Mouse (Mus musculus) heart, postnatal 36 days (tissue): ENCODE data around the gene Serpinb9. TPM values are rescaled to one million over a fixed set of nuclear protein-coding genes. Genes with fewer than 3 reads are reported as not detected.
A peak's percentile ranks its signal among the peaks of the same experiment; 100 is the strongest.
"Not testable (repeated sequence)": the region's sequence is repeated elsewhere in the genome, so short reads cannot be mapped to it uniquely, and the experiment has no call there.

ENCODE experiments used
- DNase-seq, 2 experiments: peaks; one replicate each; pipeline ENCODE4 v3.0.0; 2021 to 2022
- intact Hi-C: fragments of 180-260 bp; cut with DNase I; formaldehyde crosslinking; loops from one replicate; pipeline ENCODE4 v1.15.1; 2025
- total RNA-seq, 2 experiments: library from RNA; stranded (reverse); gene quantifications; 2 replicates each; pipeline ENCODE4 v1.2.3; 2021

Gene Serpinb9
- 10 to 100 TPM in 1 of 2 experiments, 1 to 10 TPM in 1; 10.0 to 10.7 TPM for total RNA-seq

DNA sequence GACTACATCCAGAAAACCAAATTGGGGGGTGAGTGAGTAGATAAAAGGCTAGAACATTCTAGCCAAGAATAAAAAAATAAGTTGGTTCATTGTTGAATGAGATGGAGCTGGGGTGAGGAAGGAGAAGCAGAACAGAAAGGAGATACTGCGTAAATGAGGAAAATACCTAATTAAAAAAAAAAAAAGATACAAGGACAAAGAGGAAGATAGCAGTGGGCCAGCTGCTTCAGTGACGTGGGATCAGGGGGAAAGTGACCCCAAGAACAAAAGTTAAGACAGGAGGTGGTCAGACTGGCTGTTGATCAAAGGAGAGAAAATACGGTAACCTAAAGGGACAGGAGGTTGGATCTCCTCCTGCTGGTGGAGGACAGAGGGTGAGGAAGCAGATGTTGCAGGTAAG, at the start of gene Serpinb9:
TSS of gene Serpinb9 (plus strand) at position 301 of the 400 bp plus-strand sequence.
- intact Hi-C loops: loop anchor here (5.0 kb wide), 1 partner anchor 201 kb away; the partner anchor contains the start of genes D930007J09Rik and Wrnip1
- DNase-seq: no peak

DNA sequence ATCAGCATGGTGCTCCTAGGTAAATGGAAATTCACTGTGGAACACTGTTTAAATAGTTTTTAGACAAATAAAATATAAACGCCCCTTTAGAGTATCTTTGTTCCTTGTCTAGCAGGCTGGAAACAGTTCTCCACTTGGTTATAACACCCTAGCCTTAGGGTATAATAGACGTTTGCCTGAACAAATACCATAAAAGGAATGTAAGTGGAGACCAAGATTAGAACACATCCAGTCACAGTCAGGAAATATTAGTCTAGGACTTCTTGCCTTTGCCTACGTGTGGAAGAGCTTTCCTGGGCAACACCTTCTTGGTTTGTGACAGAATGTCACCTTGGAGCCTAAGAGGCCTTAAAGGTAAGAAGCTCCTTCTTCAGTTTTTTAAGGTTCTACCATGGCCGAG, 46.5 kb upstream of the Serpinb9 start:
- intact Hi-C loops: no loop called here
- DNase-seq: no peak

DNA sequence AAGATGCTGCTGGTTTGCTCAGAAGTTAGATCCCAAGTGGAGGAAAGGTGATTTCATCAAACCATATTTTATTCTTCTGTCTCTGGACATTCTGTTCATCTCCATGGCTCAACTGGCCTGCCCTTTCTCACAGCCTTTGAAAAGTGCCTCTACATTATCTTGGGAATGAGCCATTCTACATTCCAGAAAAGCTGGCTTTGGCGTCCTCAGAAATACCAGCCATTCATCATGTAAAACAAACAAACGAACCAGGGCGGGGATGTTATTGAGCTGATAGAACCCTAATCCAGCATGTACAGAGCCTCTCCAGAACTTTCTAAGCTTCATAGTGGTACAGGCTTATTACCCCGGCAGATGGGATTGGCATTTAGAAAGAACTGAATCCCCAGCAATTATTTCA, 45.1 kb upstream of the Serpinb9 start:
- intact Hi-C loops: no loop called here
- no peak for DNase-seq

DNA sequence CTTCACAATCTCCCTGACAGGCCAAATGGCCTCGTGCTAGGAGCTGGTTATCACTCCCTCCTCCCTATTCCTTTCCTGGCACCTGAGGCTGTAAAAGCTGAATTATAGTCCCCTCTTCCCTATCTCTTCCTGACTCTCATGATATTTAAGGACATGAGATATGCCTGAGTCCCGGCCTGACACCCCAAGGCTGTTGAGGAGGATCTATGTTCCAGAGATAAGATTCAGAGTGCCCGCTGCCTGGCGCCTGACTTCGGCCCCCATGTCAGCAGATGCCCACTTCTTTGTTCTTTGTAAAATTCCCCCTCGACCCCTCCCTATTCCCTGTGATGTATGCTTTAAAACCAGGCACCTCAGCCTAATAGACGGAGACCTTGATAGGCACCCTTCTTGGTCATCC, 44.5 kb upstream of the Serpinb9 start:
- intact Hi-C loops: not testable (repeated sequence)
- DNase-seq: peak in 1 of 2 experiments; percentile 24

DNA sequence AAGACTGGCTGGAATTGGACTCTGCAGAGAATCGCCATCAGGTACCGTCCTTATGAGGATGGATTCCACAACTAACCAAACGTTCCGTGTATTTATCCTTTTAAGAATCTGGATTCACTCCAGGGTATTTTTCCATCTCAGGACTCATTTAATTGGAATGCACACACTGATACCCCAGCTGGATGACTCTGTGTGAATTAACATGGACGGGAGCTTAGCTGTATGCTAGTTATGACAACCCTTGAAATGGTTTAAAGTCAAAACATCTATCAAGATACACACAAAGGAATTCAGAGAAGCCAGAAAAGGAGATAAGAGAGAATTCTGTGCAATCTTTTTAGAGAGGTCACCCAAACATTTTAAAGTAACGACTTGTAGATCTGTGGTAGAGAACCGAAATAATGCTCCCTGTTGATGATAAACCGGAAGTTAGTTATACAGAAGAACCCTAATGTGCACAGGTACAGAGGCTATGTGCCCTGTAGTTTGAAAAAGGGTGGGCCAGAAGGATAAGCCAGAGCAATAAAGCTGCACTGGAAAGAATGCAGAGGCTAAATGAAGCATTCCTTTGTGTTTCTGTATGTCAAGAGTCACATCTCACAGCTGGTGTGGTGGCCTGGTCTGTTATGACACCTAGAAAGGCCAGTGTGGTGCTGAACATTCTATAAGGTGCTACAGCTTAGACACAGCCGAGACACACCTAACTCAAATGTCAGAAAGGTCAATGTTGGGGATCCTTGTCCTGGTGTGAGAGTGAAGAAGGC, 38.9 kb upstream of the Serpinb9 start:
- DNase-seq: no peak
- intact Hi-C loops: loop anchor here (2.0 kb wide), 1 partner anchor 41 kb away; no protein-coding TSS in a partner anchor

DNA sequence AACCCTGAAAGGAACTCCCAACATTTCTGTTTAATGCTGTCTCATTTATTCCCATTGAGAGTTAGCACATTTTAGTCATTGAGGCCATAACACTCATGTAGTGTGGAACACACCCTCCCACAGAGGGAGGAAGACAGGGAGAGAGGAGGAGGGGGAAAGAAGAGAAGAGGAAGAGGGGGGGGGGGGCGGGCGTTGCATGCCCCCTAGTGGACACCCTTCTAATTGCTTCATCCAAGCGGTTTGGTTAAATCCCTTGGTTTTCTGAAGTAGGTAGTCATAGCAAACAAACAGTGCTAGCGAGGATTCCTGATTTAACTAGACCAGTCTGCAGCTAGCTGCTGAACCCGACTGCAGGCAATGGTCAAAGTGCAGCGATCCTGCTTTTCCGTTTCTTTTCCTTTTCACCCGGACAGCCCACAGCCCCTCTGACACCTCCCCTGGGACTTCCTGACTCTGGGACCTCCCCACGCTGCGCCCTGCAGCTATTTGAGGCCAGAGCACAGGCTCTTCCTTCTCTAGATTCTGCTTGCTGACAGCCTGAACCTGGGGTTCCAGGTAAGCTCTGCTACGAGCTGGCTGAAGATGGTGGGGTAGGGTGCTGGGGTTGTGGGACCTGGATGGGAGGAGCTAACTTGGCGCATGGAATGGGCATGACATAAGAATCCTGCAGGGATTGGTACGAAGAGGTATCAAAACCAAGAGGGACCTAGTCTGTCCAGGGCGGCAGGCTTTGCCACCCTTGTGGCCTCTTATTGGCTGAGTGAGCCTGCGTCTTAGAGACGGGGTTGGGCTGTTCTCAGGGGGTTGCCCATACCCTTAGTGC, 37.9 kb upstream of the Serpinb9 start, which contains the start of gene Serpinb6b:
TSS of gene Serpinb6b (plus strand) at position 221 of the 823 bp plus-strand sequence.
- intact Hi-C loops: loop anchor here (1.0 to 5.0 kb wide), 3 partner anchors 42 to 107 kb away; no protein-coding TSS in a partner anchor

DNA sequence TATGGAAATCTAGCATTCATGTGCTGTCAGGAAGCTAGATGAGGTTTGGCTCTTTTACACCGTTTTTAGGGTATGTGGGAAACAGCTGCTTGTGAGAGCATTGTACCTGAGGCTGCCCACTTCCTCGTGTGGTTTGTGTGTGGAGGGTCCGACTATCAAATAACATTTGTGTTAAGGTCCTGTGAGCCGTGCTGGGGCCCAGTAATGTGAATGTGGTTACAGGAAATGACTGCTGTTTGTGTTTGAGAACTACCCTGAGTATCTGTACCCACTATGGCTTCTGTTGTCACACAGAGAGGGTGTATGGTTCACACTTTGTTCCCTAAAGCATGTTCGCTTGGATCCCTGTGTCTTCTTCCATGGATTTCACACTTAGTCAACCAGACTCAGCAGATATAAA, 36.9 kb upstream of the Serpinb9 start:
- DNase-seq: no peak
- intact Hi-C loops: loop anchor here (2.0 to 5.0 kb wide), 2 partner anchors 39 to 106 kb away; no protein-coding TSS in a partner anchor

More for the DNA sequence above, 37.9 kb upstream of the Serpinb9 start, which contains the start of gene Serpinb6b:
- DNase-seq: peak; percentile 47 to 66

DNA sequence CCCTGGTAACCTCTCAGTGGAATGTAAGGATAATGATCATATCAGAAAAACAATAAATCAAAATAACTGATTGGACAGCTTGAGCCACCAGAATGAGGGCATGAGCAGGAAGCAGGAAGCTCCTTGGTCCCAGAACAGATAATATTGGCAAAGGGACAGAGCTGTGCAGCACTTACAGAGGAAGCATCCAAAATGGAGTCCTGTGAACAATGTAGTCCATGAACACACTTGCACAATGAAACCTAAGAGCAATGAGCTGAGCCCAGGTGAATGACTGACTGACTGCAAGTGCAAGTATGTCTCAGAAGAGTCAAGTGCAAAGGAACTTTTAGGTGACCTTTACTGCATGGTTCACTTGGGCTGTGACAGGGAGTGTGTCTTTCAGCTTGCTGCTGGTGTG, 35.8 kb upstream of the Serpinb9 start:
- DNase-seq: no peak
- intact Hi-C loops: loop anchor here (2.0 to 5.0 kb wide), 2 partner anchors 38 to 105 kb away; no protein-coding TSS in a partner anchor

GRCm38 (mm10) chr13:32968353-32968984, 34.6 kb upstream of the Serpinb9 start:
- no peak for DNase-seq
- intact Hi-C loops: loop anchor here (5.0 kb wide), 1 partner anchor 104 kb away; no protein-coding TSS in a partner anchor

DNA sequence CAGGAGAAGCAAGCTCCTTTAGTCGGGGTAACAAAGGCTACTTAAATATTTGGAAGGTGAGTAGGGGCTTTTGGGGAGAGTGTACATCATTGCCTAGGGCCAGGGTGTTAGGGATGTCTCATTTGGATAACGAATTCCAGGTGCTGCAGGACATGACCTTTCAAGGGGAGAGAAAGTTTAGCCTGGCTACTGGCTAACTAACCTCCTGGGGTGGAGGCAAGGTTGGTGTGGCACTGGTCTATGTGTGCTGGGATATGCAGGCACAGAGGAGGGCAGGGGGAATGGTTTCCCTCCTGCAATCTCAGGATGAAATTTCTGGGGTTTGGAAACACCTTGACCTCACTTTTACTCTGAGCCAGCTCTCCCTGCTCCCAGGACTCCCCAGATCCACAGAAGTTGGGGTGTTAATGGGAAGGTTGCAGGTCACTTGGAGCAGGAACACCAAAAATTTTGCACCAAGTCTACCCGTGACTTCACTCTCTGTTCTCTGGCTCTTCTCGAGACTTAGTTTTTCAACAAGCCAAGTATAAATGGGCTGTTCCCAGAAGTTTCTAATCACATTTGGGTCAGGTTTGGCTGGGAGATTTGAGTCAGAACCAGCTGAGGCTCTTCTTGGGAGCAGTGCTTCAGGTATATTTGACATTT, 33.9 kb upstream of the Serpinb9 start:
- intact Hi-C loops: loop anchor here (5.0 kb wide), 1 partner anchor 103 kb away; no protein-coding TSS in a partner anchor
- no peak for DNase-seq

GRCm38 (mm10) chr13:32969641-32970040, 33.4 kb upstream of the Serpinb9 start:
- no peak for DNase-seq
- intact Hi-C loops: loop anchor here (5.0 kb wide), 1 partner anchor 103 kb away; no protein-coding TSS in a partner anchor

- DNase-seq: no peak
- intact Hi-C loops: no loop called here
Observed at GRCm38 (mm10) chr13:32970776-32971175, 32.3 kb upstream of the Serpinb9 start.

GRCm38 (mm10) chr13:32974268-32974667, 28.8 kb upstream of the Serpinb9 start:
- intact Hi-C loops: no loop called here
- no peak for DNase-seq

GRCm38 (mm10) chr13:32974889-32975460, 28.1 kb upstream of the Serpinb9 start:
- no peak for DNase-seq
- intact Hi-C loops: no loop called here

DNA sequence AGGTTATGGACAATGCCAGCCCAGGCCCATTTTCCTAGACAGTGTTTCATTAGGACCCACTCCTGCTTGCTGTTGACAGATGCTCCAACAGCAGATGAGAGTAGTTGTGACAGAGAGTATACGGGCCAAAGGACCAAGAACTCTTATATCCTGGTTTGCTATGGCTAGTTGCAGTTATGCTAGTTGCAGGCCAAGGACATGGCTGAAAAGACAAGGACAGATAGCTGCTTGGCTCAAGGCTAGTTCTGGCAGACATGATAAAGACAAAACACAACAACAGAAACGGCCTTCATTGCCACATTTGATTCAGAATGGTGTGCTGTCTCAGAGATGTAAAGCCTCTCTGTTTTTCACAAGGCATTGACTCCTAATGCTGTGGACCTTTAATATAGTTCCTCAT, 27.3 kb upstream of the Serpinb9 start:
- DNase-seq: no peak
- intact Hi-C loops: no loop called here

- no peak for DNase-seq
- intact Hi-C loops: no loop called here
Observed at GRCm38 (mm10) chr13:32982556-32983042, 20.5 kb upstream of the Serpinb9 start.

DNA sequence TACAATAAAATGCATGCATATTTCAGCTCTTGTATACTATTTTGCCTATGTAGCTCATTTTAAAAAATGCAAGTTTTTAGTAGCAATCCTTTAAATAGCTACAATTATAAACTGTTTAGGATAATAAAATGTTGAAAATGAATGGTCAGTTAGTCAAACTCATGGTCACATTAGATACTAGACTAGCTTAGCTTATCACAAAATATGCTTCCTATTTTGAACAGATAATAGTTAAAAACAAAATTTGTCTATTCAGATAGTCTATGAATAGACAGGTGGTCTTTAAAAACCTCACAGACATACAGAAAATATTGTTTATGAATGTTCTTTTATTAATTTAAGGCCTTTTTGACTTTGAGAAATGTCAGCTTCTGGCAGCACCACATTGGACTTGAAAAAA, 16.8 kb upstream of the Serpinb9 start:
- intact Hi-C loops: no loop called here
- no peak for DNase-seq

- no peak for DNase-seq
- intact Hi-C loops: no loop called here
Observed at GRCm38 (mm10) chr13:32993152-32993893, 9.7 kb upstream of the Serpinb9 start.

GRCm38 (mm10) chr13:32993894-32994242, 9.2 kb upstream of the Serpinb9 start:
- intact Hi-C loops: no loop called here
- DNase-seq: no peak
